Comparison of ENCODE assay signal across 9 mouse cellular contexts in genomic region chr19:46482896-46483516, GRCm38 (mm10). TPM values are rescaled to one million over a fixed set of nuclear protein-coding genes. Genes with fewer than 3 reads are reported as not detected.
DNase-seq lines count a peak whose midpoint lies in the region; ATAC-seq and TF ChIP-seq lines count a peak whose summit lies in the region.
"Had no signal": no experiment of that assay in that cellular context is flagged by ENCODE, and none has a peak within 500 bp of the region (broad histone marks: within the 10 kb centered on the region; RNA-seq: fewer than 3 reads in every experiment).

No protein-coding gene starts in this region.

- no peak overlapping the region for H3K4me2 ChIP-seq in forebrain, embryonic 14.5 days (ENCODE audit: low read length)
- H3K4me2 ChIP-seq in forebrain, embryonic 15.5 days (replicated peaks) = no peak overlapping the region
- H3K4me2 ChIP-seq in kidney, embryonic 16.5 days (replicated peaks; ENCODE audit: low read depth, low read length) = 0 out of 2 replicates have a peak overlapping the region, but pooled peaks have one; percentile 17
- no peak overlapping the region for H3K4me2 ChIP-seq in stomach, embryonic 16.5 days (ENCODE audit: low read depth, low read length)

- no peak overlapping the region for H3K4me3 ChIP-seq in forebrain, embryonic 14.5 days (ENCODE audit: low read depth, low read length)
- no peak overlapping the region for H3K4me3 ChIP-seq in forebrain, embryonic 15.5 days
- H3K4me3 ChIP-seq in spleen, adult 2 months (ENCODE audit: extremely low read depth, insufficient read depth, insufficient read length) = no peak overlapping the region
- no peak overlapping the region for H3K4me3 ChIP-seq in kidney, embryonic 16.5 days (ENCODE audit: low read length)
- no peak overlapping the region for H3K4me3 ChIP-seq in stomach, embryonic 16.5 days (replicated peaks; ENCODE audit: low read length)

- TF ChIP-seq POLR2A in spleen, adult 2 months (IDR thresholded peaks at IDR 0.05; ENCODE audit: low read depth, low read length) = no peak

- no peak for ATAC-seq in forebrain, embryonic 14.5 days
- no peak for ATAC-seq in forebrain, embryonic 15.5 days (replicated peaks)
- ATAC-seq in kidney, embryonic 16.5 days (ENCODE audit: low FRiP score, low TSS enrichment) = no peak
- ATAC-seq in stomach, embryonic 16.5 days (ENCODE audit: insufficient read depth, low FRiP score) = no peak

- 33% methylated on average over 17 of the region's 17 CpGs for WGBS in forebrain, embryonic 14.5 days
- WGBS in forebrain, embryonic 15.5 days = 29% methylated on average over 16 of the region's 17 CpGs
- WGBS in spleen, adult 2 months = 33% methylated on average over 17 of the region's 17 CpGs
- WGBS in kidney, embryonic 16.5 days = 10% methylated on average over 17 of the region's 17 CpGs
- WGBS in stomach, embryonic 16.5 days = 43% methylated on average over 17 of the region's 17 CpGs

- no peaks in the 10 kb centered on the region for H3K27me3 ChIP-seq in forebrain, embryonic 14.5 days (replicated peaks; ENCODE audit: control insufficient read depth, insufficient read depth, low read length)
- H3K27me3 ChIP-seq in forebrain, embryonic 15.5 days = no peaks in the 10 kb centered on the region
- H3K27me3 ChIP-seq in spleen, adult 2 months (ENCODE audit: control insufficient read depth, insufficient read depth, low read length) = no peaks in the 10 kb centered on the region
- no peaks in the 10 kb centered on the region for H3K27me3 ChIP-seq in kidney, embryonic 16.5 days (ENCODE audit: insufficient read depth, low read length)
- no peaks in the 10 kb centered on the region for H3K27me3 ChIP-seq in stomach, embryonic 16.5 days (ENCODE audit: control insufficient read depth, insufficient read depth, low read length)
- H3K27me3 ChIP-seq: Patski had no signal

- H3K27ac ChIP-seq in forebrain, embryonic 14.5 days (ENCODE audit: low read depth, low read length) = no peak overlapping the region
- H3K27ac ChIP-seq in forebrain, embryonic 15.5 days (replicated peaks) = no peak overlapping the region
- H3K27ac ChIP-seq in spleen, adult 2 months (ENCODE audit: insufficient read depth, low read length) = peak overlapping the region; percentile 40; the same call in 1 of the 2 replicates
- H3K27ac ChIP-seq in kidney, embryonic 16.5 days (ENCODE audit: low read length) = peak overlapping the region; percentile 91
- peak overlapping the region; percentile 25; the same call in 1 of the 2 replicates for H3K27ac ChIP-seq in stomach, embryonic 16.5 days (ENCODE audit: low read length)

- peaks cover 38% of the 10 kb centered on the region for H3K36me3 ChIP-seq in forebrain, embryonic 14.5 days (ENCODE audit: control insufficient read depth, insufficient read depth, low read length)
- peaks cover 9% of the 10 kb centered on the region for H3K36me3 ChIP-seq in forebrain, embryonic 15.5 days
- H3K36me3 ChIP-seq in spleen, adult 2 months (ENCODE audit: control insufficient read depth, insufficient read depth, low read length) = peaks cover 9% of the 10 kb centered on the region
- H3K36me3 ChIP-seq in kidney, embryonic 16.5 days (ENCODE audit: insufficient read depth, low read length) = peaks cover 16% of the 10 kb centered on the region
- no peaks in the 10 kb centered on the region for H3K36me3 ChIP-seq in stomach, embryonic 16.5 days (ENCODE audit: control insufficient read depth, insufficient read depth, low read length)

- no peaks in the 10 kb centered on the region for H3K9me3 ChIP-seq in forebrain, embryonic 14.5 days (replicated peaks; ENCODE audit: control insufficient read depth, low read length)
- no peaks in the 10 kb centered on the region for H3K9me3 ChIP-seq in forebrain, embryonic 15.5 days
- H3K9me3 ChIP-seq in kidney, embryonic 16.5 days (ENCODE audit: low read length) = no peaks in the 10 kb centered on the region
- H3K9me3 ChIP-seq in stomach, embryonic 16.5 days (replicated peaks; ENCODE audit: control insufficient read depth, low read length) = no peaks in the 10 kb centered on the region

- no peak for TF ChIP-seq CTCF in spleen, adult 2 months (IDR thresholded peaks at IDR 0.05; ENCODE audit: extremely low read depth, insufficient read depth, insufficient read length, insufficient replicate concordance)

- H3K4me1 ChIP-seq in forebrain, embryonic 14.5 days (ENCODE audit: control insufficient read depth, insufficient read depth, low read length) = 0 out of 2 replicates have a peak, but pooled peaks cover 2% of the 10 kb centered on the region
- peaks cover 28% of the 10 kb centered on the region for H3K4me1 ChIP-seq in forebrain, embryonic 15.5 days
- peaks cover 15% of the 10 kb centered on the region; the same call in 1 of the 2 replicates for H3K4me1 ChIP-seq in spleen, adult 2 months (ENCODE audit: control insufficient read depth, insufficient read depth, insufficient read length)
- H3K4me1 ChIP-seq in kidney, embryonic 16.5 days (ENCODE audit: insufficient read depth, low read length) = peaks cover 64% of the 10 kb centered on the region
- H3K4me1 ChIP-seq in stomach, embryonic 16.5 days (ENCODE audit: control insufficient read depth, insufficient read depth, low read length) = peaks cover 75% of the 10 kb centered on the region

- H3K9ac ChIP-seq in forebrain, embryonic 14.5 days (ENCODE audit: low read length) = peak overlapping the region; percentile 5; the same call in 1 of the 2 replicates
- H3K9ac ChIP-seq in forebrain, embryonic 15.5 days (replicated peaks) = no peak overlapping the region
- H3K9ac ChIP-seq in kidney, embryonic 16.5 days (replicated peaks; ENCODE audit: low read length) = peak overlapping the region; percentile 47
- no peak overlapping the region for H3K9ac ChIP-seq in stomach, embryonic 16.5 days (ENCODE audit: low read length)

- no peak for DNase-seq in forebrain, embryonic 14.5 days (ENCODE audit: low spot score)
- no peak for DNase-seq in spleen, adult 2 months (ENCODE audit: low read depth in 1 of 2, low spot score in 2 of 2)
- DNase-seq in spleen, adult 18-20 months = no peak
- no peak for DNase-seq in spleen, postnatal 4 days (ENCODE audit: low spot score in 2 of 2)
- DNase-seq in adrenal gland, postnatal 25 days = no peak

RNA-seq across cellular contexts. Expression of gene Trim8, which starts 18.5 kb away (rescaled TPM):
- polyA plus RNA-seq in forebrain, embryonic 14.5 days (2014; fragmentation: Nextera tagmentation; extraction: Ambion mirVana) = 23.0 and 24.8 TPM in 2 replicates
- polyA plus RNA-seq in forebrain, embryonic 15.5 days (2015; fragmentation: Nextera tagmentation; extraction: Ambion mirVana) = 28.0 and 29.4 TPM in 2 replicates
- polyA plus RNA-seq in spleen, adult 2 months (2012; rRNA removed) = 47.1 and 58.4 TPM in 2 replicates
- 22.2 and 26.0 TPM in 2 replicates for polyA plus RNA-seq in kidney, embryonic 16.5 days (2015; fragmentation: Nextera tagmentation; extraction: Ambion mirVana)
- 11.8 and 16.2 TPM in 2 replicates for polyA plus RNA-seq in stomach, embryonic 16.5 days (2015; fragmentation: Nextera tagmentation; extraction: Ambion mirVana)
- 50.9 and 52.6 TPM in 2 replicates for total RNA-seq in adrenal gland, postnatal 25 days (2021)

Comparison
In these comparisons a context has a peak if more than half of its experiments do, and no peak if none do; other contexts are left out.
1. H3K9ac ChIP-seq: peak in forebrain, embryonic 14.5 days (single experiment) and kidney, embryonic 16.5 days (single experiment); none in forebrain, embryonic 15.5 days (single experiment) and stomach, embryonic 16.5 days (single experiment).
2. H3K27ac ChIP-seq: peak in spleen, adult 2 months (single experiment), kidney, embryonic 16.5 days (single experiment) and stomach, embryonic 16.5 days (single experiment); none in forebrain, embryonic 14.5 days (single experiment) and forebrain, embryonic 15.5 days (single experiment).